Mouse (Mus musculus) bone marrow, adult 2 months (tissue): ENCODE results near the gene Cct2. TPM values are rescaled to one million over a fixed set of nuclear protein-coding genes. Genes with fewer than 3 reads are reported as not detected.
"Not testable (repeated sequence)": the region's sequence is repeated elsewhere in the genome, so short reads cannot be mapped to it uniquely, and the experiment has no call there.

Experiments
- H3K27ac ChIP-seq: fragments of 200-500 bp; 2 replicates; pipeline ENCODE4 v1.5.1; 2012; ENCODE audit warnings: low read depth, mild to moderate bottlenecking, control low read depth, inconsistent platforms, low read length; ENCODE audit not compliant: control insufficient read depth, poor library complexity, insufficient read depth
- H3K4me1 ChIP-seq: fragments of 200-500 bp; 2 replicates; pipeline ENCODE4 v1.6.1; 2011; ENCODE audit warnings: low read length; ENCODE audit not compliant: control insufficient read depth, insufficient read depth
- H3K4me3 ChIP-seq: fragments of 200-500 bp; replicated peaks from 2 replicates; pipeline ENCODE3; 2011; ENCODE audit warnings: mild to moderate bottlenecking, low read depth, low read length, control low read depth; ENCODE audit not compliant: control insufficient read depth
- CTCF ChIP-seq: fragments of 200-500 bp; IDR thresholded peaks from 2 replicates; pipeline ENCODE4 v1.5.1; 2011; ENCODE audit warnings: low read length, control low read depth; ENCODE audit not compliant: control insufficient read depth, insufficient read depth
- POLR2A ChIP-seq: fragments of 200-500 bp; IDR thresholded peaks from 2 replicates; pipeline ENCODE4 v1.6.1; 2011; ENCODE audit warnings: low read depth, mild to moderate bottlenecking, control low read depth, low read length, borderline replicate concordance; ENCODE audit not compliant: control insufficient read depth
- WGBS: fragments of 180-500 bp; shearing (Covaris S2); methylation state at CpG from one replicate; pipeline ENCODE4 v1.1.7; 2018; 5-methylcytosine and 5-hydroxymethylcytosine counted together
- polyA plus RNA-seq: library from polyadenylated mRNA; stranded (reverse); fragments of >200 nt; gene quantifications from 2 replicates; pipeline ENCODE4 v1.2.4, GENCODE M21; 2011; ENCODE audit warnings: low replicate concordance; ENCODE audit not compliant: missing spikeins, insufficient read depth, insufficient read length

Gene Cct2
- polyA plus RNA-seq, 1 experiment: 126 TPM

DNA sequence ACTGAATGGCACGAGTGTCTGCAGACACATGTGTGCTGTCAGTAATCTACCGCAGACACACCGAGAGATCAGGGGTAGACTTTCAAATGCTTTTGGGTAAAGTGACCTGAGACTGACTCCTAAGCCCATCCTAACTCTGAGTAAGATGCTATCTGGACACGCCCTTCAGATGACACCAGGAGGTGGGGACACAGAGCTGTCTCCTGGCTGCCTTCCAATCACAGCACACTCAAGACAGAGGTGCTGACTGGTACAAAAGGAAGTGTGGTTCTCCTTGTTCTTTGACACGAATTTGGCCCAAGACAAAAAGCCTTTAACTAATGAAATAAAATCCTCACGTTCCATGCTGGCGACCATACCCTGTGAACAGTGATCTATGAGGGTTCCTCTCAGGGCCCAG, 9.6 kb upstream of the Cct2 start:
- no peak for TF ChIP-seq CTCF
- TF ChIP-seq POLR2A: no peak
- WGBS: 79% methylated on average over 7 of the region's 7 CpGs
- Histone ChIP-seq H3K4me3 (no peak overlapping the region), H3K27ac (no peak overlapping the region), H3K4me1 (no peaks in the 10 kb centered on the region; the same call in none of the 2 replicates)

- TF ChIP-seq CTCF (no peak), POLR2A (no peak)
- Histone ChIP-seq H3K27ac (peak overlapping the region; percentile 59), H3K4me3 (peak overlapping the region; percentile 5), H3K4me1 (no peaks in the 10 kb centered on the region; the same call in none of the 2 replicates)
- WGBS: 55% methylated on average over 18 of the region's 18 CpGs
Measured at GRCm38 (mm10) chr10:117072191-117072888, 8.7 kb upstream of the Cct2 start.

DNA sequence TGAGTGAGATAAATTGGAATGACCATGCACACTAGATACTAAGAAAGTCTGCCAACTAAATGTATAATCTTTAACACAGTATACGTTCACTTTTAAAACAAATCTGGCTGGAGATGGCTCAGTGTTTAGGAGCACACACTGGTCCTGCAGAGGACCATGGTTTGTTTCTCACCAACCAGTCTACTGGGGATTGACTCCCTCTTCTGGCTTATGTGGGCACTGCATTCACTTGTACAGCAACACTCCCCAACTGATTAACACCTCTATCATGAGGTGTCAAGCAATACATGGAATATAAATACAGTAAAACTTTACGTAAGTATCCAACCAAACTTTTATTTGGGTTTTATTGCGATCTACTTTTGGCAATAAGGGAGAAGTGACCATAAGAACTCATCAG, 5.5 kb upstream of the Cct2 start:
- no peak overlapping the region for H3K4me3 ChIP-seq
- TF ChIP-seq CTCF (no peak), POLR2A (no peak)
- WGBS: 94% methylated on average over 3 of the region's 3 CpGs
- H3K27ac ChIP-seq: no peak overlapping the region
- H3K4me1 ChIP-seq: no peaks in the 10 kb centered on the region; the same call in none of the 2 replicates

- 5% methylated on average over 7 of the region's 7 CpGs for WGBS
- H3K27ac ChIP-seq: no peak overlapping the region
- TF ChIP-seq POLR2A (no peak), CTCF (no peak)
- no peaks in the 10 kb centered on the region; the same call in 1 of the 2 replicates for H3K4me1 ChIP-seq
- H3K4me3 ChIP-seq: peak overlapping the region; percentile 60
Measured at GRCm38 (mm10) chr10:117064076-117064475, 462 bp upstream of the Cct2 start.

DNA sequence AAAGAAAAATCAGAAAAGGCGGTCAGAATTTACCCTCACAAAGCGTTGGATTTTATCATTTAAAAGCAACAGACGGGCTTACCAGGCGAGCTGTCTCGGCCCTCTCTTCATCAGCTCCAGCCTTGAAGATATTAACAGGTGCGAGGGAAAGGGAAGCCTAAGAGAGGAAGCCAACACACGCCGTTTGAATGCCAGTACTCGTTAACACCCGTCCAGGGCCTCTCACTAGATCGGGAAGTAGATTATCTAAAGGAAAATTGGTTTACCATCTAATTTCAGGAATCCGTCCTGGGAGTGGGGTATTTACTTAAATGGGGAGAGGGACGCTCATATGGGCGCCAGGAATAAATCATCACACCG, 740 bp downstream of the Cct2 start:
- TF ChIP-seq POLR2A (no peak), CTCF (no peak)
- H3K4me3 ChIP-seq: peak overlapping the region; percentile 97
- peak overlapping the region; percentile 83 for H3K27ac ChIP-seq
- H3K4me1 ChIP-seq: no peaks in the 10 kb centered on the region; the same call in 1 of the 2 replicates
- WGBS: 1% methylated on average over 15 of the region's 15 CpGs

DNA sequence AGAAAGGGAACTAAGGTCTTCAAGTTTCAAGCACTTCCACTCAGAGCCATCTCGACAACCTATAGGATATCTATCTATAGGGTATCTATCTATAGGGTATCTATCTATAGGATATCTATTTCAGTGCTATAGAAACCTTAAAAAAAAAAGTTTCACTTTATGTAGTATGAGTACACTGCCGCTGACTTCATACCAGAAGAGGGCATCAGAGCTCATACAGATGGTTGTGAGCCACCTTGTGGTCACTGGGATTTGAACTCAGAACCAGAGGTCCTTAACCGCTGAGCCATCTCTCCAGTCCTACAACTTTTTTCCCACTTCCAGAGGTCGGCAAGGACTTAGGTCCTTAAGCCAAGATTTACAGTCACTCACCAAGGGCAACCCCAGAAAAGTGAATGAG, 7.9 kb downstream of the Cct2 start:
- TF ChIP-seq POLR2A (no peak), CTCF (no peak)
- Histone ChIP-seq H3K4me3 (no peak overlapping the region), H3K4me1 (no peaks in the 10 kb centered on the region), H3K27ac (no peak overlapping the region)
- WGBS: 87% methylated on average over 4 of the region's 4 CpGs

GRCm38 (mm10) chr10:117049961-117050597, 13.5 kb downstream of the Cct2 start:
- TF ChIP-seq POLR2A (no peak), CTCF (no peak)
- H3K4me1 ChIP-seq: no peaks in the 10 kb centered on the region
- no peak overlapping the region for H3K4me3 ChIP-seq
- 67% methylated on average over 4 of the region's 4 CpGs for WGBS
- no peak overlapping the region for H3K27ac ChIP-seq

- WGBS: 75% methylated on average over 4 of the region's 4 CpGs
- no peaks in the 10 kb centered on the region; the same call in 1 of the 2 replicates for H3K4me1 ChIP-seq
- H3K4me3 ChIP-seq: no peak overlapping the region
- H3K27ac ChIP-seq: no peak overlapping the region
- TF ChIP-seq CTCF (no peak), POLR2A (no peak)
Measured at GRCm38 (mm10) chr10:117049253-117049652, 14.4 kb downstream of the Cct2 start.

DNA sequence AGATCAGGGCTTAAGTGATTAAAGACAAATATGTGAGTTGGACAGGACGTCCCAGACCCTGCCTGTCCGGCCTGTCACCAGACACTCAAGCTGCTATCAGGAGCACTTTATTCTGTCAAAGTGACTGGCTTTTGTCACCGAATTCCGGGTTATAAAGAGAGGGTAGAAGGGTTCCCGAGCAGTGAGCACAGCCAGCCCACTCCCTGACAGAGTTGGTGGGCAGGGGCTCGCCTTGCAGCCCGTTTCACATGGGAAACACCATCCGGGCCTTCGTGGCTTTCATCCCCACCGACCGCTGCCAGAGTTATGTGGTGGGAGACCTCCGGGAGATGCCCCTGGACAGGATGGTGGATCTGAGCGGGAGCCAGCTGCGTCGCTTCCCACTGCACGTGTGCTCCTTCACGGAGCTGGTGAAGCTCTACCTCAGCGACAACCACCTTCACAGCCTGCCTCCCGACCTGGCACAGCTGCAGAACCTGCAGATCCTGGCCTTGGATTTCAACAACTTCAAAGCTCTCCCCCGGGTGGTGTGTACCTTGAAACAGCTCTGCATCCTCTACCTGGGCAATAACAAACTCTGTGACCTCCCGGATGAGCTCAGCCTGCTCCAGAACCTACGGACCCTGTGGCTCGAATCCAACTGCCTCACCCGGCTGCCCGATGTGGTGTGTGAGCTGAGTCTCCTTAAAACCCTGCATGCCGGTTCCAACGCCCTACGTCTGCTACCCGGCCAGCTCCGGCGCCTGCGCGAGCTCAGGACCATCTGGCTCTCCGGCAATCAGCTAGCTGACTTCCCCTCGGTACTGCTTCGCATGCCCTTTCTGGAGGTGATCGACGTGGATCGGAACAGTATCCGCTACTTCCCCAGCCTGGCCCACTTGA, 18.2 kb downstream of the Cct2 start, which contains the start of gene Lrrc10:
TSS of gene Lrrc10 (plus strand) at position 167 of the 882 bp plus-strand sequence.
- H3K4me1 ChIP-seq: no peaks in the 10 kb centered on the region; the same call in 1 of the 2 replicates
- WGBS: 50% methylated on average over 40 of the region's 40 CpGs
- H3K27ac ChIP-seq: no peak within 1 kb of the TSS
- H3K4me3 ChIP-seq: no peak within 1 kb of the TSS
- TF ChIP-seq CTCF (no peak), POLR2A (no peak)

DNA sequence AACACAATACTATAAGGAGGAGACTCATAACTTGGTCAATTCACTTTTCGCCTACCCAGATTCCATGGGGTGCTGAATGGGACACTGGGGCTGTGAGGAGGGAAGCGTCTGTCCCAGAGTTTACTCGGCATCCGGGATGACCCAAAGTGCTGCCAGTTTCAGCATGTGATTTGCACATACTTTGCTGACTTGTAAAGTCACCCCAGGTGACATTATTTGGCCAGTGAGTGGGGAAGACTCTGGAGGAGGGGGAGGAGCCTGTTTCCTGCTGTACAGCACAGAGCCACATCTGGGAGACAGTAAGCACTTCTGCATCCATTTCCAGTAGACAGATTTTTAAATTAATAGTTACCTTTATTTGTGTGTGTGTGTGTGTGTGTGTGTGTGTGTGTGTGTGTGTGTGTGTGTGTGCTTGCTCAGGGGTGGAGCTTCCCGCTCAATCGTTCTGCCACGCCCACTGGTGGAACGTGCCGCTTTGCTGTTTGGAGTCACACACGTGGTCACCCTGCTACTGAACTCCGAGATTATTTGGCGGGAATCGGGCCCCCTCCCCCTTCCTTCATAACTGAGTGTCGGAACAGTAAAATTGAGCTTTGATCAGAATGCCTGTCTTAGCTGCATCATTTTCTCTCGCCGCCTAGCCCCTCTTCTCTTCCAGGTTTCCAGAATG, 20.0 kb downstream of the Cct2 start:
- H3K4me1 ChIP-seq, H3K4me3 ChIP-seq, H3K27ac ChIP-seq: not testable (repeated sequence)
- WGBS: 39% methylated on average over 16 of the region's 16 CpGs
